Mouse (Mus musculus): ENCODE measurements around the gene Slc8a1.

DNA sequence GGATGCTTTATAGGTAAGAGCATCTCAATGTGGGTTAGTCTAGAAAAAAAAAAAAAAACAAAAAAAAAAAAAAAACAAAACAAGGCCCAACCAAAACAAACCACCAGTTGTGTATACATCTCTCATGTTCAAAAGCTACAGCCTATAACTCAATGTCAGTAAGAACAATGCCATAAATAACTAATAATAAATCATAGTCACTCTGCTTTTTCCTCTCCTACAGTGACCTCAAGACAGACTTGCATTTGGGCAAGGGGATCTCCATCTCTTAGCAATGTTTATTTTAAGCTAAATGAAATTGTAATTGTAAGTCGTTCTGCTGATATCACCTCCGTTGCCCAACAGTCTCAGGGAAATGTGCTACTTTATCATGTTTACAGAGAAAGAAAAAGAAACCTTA lies 132.1 kb downstream of the Slc8a1 start:
- TF ChIP-seq GATA1 (IDR thresholded peaks at IDR 0.05; ENCODE audit: borderline replicate concordance, low read length) (no peak), FLI1 (IDR thresholded peaks at IDR 0.05; ENCODE audit: low read length) (no peak)
